Mouse (Mus musculus): ENCODE data around the gene Coro2b. TPM values are rescaled to one million over a fixed set of nuclear protein-coding genes. Genes with fewer than 3 reads are reported as not detected.

Gene Coro2b
- polyA plus RNA-seq, 1 experiment from 2014 or later = 26.2 TPM

DNA sequence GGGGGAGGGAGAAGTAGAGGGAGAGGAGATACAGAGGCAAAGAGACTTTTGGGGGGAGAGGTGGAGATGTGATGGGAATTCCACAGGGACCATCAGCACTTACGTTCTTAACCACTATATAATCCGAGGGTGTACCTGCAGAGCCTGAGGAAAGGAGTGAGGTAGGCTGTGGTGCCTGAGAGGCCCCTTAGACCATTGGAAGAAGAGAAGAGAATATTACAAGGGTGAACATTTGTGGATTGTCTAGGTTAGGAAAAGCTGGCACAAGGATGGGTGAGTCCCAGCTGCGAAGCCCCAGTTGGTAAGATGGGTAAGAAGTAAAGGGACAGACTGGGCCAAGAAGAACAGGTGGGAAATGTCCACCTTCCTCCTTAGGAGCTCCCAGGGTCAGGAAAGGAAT lies 22.6 kb upstream of the Coro2b start:
- 76% methylated on average over 3 of the region's 3 CpGs for WGBS
- ATAC-seq (ENCODE audit: insufficient read depth) = no peak

DNA sequence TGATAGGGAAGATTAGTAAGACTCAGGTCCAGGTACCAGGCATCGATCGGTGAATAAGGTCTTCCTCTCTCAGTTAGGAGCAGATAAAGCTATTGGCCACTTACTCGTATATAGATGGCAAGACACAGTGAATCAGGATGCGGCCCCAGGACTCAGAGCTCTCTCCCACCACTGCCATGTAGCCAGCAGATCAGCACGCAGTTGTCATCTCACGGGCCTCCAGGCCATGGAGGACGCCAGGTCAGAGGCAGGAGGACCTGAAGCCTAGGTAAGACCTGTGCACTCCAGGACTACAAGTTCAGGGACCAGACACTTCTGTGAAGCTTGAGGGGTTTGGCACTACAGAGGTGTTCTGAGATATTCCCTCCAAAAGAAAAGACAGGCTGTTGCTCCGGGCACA lies 21.2 kb upstream of the Coro2b start:
- H3K4me3 ChIP-seq (ENCODE audit: low read depth, low read length) = no peak overlapping the region
- no peaks in the 10 kb centered on the region for H3K4me1 ChIP-seq (ENCODE audit: insufficient read depth)
- no peak for DNase-seq
- TF ChIP-seq CTCF (IDR thresholded peaks at IDR 0.05; ENCODE audit: low read depth) = no peak
- H3K27ac ChIP-seq (ENCODE audit: low read depth) = no peak overlapping the region
- WGBS = 85% methylated on average over 8 of the region's 8 CpGs
- no peak overlapping the region for H3K4me2 ChIP-seq
- H3K36me3 ChIP-seq (ENCODE audit: insufficient read depth) = no peaks in the 10 kb centered on the region
- no peaks in the 10 kb centered on the region for H3K27me3 ChIP-seq (ENCODE audit: insufficient read depth, low read length)
- H3K9me3 ChIP-seq (ENCODE audit: low read depth, low read length) = no peaks in the 10 kb centered on the region
- H3K9ac ChIP-seq = no peak overlapping the region
- no peak for ATAC-seq (ENCODE audit: insufficient read depth)

More for the DNA sequence above, 22.6 kb upstream of the Coro2b start:
- no peaks in the 10 kb centered on the region for H3K4me1 ChIP-seq (ENCODE audit: insufficient read depth)
- no peaks in the 10 kb centered on the region for H3K9me3 ChIP-seq (ENCODE audit: low read depth, low read length)
- no peak for TF ChIP-seq CTCF (IDR thresholded peaks at IDR 0.05; ENCODE audit: low read depth)
- no peak overlapping the region for H3K27ac ChIP-seq (ENCODE audit: low read depth)
- H3K4me3 ChIP-seq (ENCODE audit: low read depth, low read length) = no peak overlapping the region
- H3K4me2 ChIP-seq = no peak overlapping the region
- H3K27me3 ChIP-seq (ENCODE audit: insufficient read depth, low read length) = no peaks in the 10 kb centered on the region
- no peak for DNase-seq
- no peaks in the 10 kb centered on the region for H3K36me3 ChIP-seq (ENCODE audit: insufficient read depth)
- no peak overlapping the region for H3K9ac ChIP-seq

DNA sequence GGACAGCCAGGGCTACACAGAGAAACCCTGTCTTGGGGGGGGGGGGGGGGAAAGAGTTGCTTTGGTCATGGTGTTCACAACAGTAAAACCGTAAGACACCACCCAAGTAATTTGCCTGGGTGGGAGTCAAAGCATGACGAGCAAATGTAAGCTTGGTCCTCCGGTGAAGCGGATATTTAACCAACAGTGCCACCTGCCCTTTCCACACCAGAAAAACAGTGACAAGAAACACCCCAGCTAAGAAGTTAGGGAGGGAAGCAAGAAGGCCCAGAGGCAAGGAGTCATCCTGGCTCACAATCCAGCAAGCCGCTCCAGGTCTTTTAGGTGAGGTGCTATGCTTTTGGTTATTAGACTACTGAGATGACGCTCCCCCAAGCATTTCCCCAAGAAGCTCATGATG lies 19.9 kb upstream of the Coro2b start:
- H3K4me3 ChIP-seq (ENCODE audit: low read depth, low read length) = no peak overlapping the region
- no peak for ATAC-seq (ENCODE audit: insufficient read depth)
- H3K27ac ChIP-seq (ENCODE audit: low read depth) = no peak overlapping the region
- no peaks in the 10 kb centered on the region for H3K4me1 ChIP-seq (ENCODE audit: insufficient read depth)
- no peak overlapping the region for H3K9ac ChIP-seq
- TF ChIP-seq CTCF (IDR thresholded peaks at IDR 0.05; ENCODE audit: low read depth) = no peak
- WGBS = 88% methylated on average over 6 of the region's 6 CpGs
- no peaks in the 10 kb centered on the region for H3K36me3 ChIP-seq (ENCODE audit: insufficient read depth)
- no peaks in the 10 kb centered on the region for H3K27me3 ChIP-seq (ENCODE audit: insufficient read depth, low read length)
- H3K4me2 ChIP-seq = no peak overlapping the region
- H3K9me3 ChIP-seq (ENCODE audit: low read depth, low read length) = no peaks in the 10 kb centered on the region
- no peak for DNase-seq

DNA sequence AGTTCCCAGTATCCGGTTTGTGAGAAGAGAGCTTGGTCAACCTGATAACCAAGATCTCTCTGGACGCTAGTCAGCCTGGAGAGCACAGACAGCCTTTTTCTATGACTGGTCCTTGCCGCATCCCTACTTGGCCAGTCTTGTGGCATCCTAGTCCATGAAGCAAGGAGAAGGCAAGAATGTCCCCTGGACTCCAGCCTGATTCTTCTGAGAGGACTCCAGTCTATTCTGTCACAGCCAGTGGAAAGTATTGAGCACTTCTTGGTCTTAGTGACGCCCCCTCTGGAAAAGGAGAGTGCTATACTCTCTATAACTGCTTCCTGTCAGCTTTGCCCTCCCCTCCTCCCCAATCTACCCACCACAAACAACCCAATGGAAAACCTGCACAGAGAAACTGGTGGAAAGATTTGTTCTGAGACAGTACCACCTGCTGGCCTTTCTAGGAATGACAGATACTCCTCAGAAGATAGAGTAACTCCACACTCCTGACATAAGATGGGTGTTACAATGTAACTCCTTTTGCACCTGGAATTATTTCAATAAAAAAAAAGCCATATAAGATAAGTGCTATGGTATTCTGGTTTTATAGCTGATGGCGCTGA lies 18.5 kb upstream of the Coro2b start:
- WGBS = 64% methylated on average over 5 of the region's 5 CpGs
- peak; percentile 78 for TF ChIP-seq CTCF (IDR thresholded peaks at IDR 0.05; ENCODE audit: low read depth)
- no peak overlapping the region for H3K4me3 ChIP-seq (ENCODE audit: low read depth, low read length)
- H3K4me1 ChIP-seq (ENCODE audit: insufficient read depth) = no peaks in the 10 kb centered on the region
- H3K9ac ChIP-seq = no peak overlapping the region
- H3K9me3 ChIP-seq (ENCODE audit: low read depth, low read length) = no peaks in the 10 kb centered on the region
- no peak overlapping the region for H3K4me2 ChIP-seq
- no peak overlapping the region for H3K27ac ChIP-seq (ENCODE audit: low read depth)
- DNase-seq (peak; percentile 85), ATAC-seq (ENCODE audit: insufficient read depth) (no peak)
- H3K27me3 ChIP-seq (ENCODE audit: insufficient read depth, low read length) = no peaks in the 10 kb centered on the region
- H3K36me3 ChIP-seq (ENCODE audit: insufficient read depth) = no peaks in the 10 kb centered on the region

DNA sequence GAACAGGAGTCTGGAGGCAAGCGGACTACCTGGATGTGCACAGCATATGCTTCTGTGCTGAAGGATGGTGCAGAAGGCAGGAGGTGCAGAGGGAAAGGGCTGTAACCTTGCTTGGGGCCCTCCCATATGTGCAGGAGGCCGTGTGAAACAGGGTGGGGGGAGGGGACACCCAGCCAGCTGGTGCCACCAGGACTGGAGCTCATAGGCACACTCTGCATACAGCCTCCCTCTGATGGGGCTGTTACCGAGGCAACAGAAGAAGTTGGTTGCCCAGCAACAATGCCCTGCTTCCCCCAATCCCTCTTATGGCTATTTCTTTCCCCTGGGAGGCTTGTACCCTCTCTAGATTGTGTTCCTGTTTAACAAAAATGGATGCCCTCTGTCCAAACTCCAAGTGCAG lies 17.8 kb upstream of the Coro2b start:
- TF ChIP-seq CTCF (IDR thresholded peaks at IDR 0.05; ENCODE audit: low read depth) = no peak
- H3K27me3 ChIP-seq (ENCODE audit: insufficient read depth, low read length) = no peaks in the 10 kb centered on the region
- no peak overlapping the region for H3K4me3 ChIP-seq (ENCODE audit: low read depth, low read length)
- no peak overlapping the region for H3K9ac ChIP-seq
- H3K36me3 ChIP-seq (ENCODE audit: insufficient read depth) = no peaks in the 10 kb centered on the region
- no peaks in the 10 kb centered on the region for H3K9me3 ChIP-seq (ENCODE audit: low read depth, low read length)
- no peaks in the 10 kb centered on the region for H3K4me1 ChIP-seq (ENCODE audit: insufficient read depth)
- H3K4me2 ChIP-seq = no peak overlapping the region
- H3K27ac ChIP-seq (ENCODE audit: low read depth) = no peak overlapping the region
- WGBS = 61% methylated on average over 3 of the region's 3 CpGs
- ATAC-seq (ENCODE audit: insufficient read depth) = no peak
- DNase-seq = no peak

DNA sequence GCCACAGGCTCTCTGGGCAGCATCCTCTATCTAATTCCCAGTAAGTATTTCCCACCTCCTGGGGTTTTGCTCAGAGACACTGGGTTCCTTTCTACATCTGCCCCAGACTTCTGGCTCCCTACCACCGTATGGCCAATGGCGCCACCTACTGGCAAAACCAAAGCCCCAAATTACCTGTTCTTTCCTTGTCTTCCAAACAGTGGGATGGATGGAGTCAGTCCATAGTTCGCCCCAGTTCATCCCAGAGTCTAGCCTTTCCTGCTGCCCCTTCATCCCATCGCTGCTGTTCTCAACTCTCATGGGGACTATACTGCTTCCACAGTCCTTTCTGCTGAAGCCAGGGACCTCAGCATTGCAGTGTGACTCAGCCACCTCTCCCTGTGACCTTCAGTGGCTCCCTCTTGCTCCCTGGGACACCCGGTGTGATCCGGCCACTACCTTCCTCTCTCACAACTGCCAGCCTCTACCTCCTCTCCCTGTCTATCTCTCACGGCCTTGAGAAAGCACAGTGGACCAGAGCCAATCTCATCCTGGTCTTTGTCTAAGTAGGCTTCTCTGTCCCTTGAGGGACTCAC lies 16.6 kb upstream of the Coro2b start:
- Histone ChIP-seq H3K27me3 (ENCODE audit: insufficient read depth, low read length) (no peaks in the 10 kb centered on the region), H3K9me3 (ENCODE audit: low read depth, low read length) (no peaks in the 10 kb centered on the region), H3K9ac (no peak overlapping the region), H3K36me3 (ENCODE audit: insufficient read depth) (no peaks in the 10 kb centered on the region), H3K4me3 (ENCODE audit: low read depth, low read length) (no peak overlapping the region), H3K27ac (ENCODE audit: low read depth) (no peak overlapping the region), H3K4me1 (ENCODE audit: insufficient read depth) (no peaks in the 10 kb centered on the region), H3K4me2 (no peak overlapping the region)
- DNase-seq (peak; percentile 87), ATAC-seq (ENCODE audit: insufficient read depth) (no peak)
- peak; percentile 88 for TF ChIP-seq CTCF (IDR thresholded peaks at IDR 0.05; ENCODE audit: low read depth)
- WGBS = 29% methylated on average over 7 of the region's 7 CpGs

DNA sequence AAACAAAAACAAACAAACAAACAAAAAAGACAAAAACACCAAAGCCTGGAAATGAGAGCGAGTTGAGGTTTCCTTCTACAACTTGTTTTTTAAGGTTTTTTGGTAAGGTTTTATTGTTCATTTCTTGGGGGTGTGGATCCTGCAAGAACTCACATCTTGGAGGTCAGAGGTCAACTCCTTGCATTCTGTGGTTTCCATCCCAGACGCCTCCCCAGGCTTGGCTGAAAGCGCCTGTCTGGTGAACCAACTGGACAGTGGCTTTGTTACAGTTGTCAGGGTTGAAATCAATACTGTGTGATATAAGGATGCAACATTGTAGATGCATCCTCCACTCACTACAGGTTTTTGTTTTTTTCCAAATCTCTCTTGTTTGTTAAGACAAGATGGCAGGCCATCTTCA lies 14.7 kb upstream of the Coro2b start:
- H3K4me2 ChIP-seq = no peak overlapping the region
- no peaks in the 10 kb centered on the region for H3K36me3 ChIP-seq (ENCODE audit: insufficient read depth)
- WGBS = 73% methylated on average over 3 of the region's 3 CpGs
- no peak for DNase-seq
- no peak overlapping the region for H3K27ac ChIP-seq (ENCODE audit: low read depth)
- H3K27me3 ChIP-seq (ENCODE audit: insufficient read depth, low read length) = no peaks in the 10 kb centered on the region
- H3K9me3 ChIP-seq (ENCODE audit: low read depth, low read length) = no peaks in the 10 kb centered on the region
- no peak for ATAC-seq (ENCODE audit: insufficient read depth)
- H3K4me1 ChIP-seq (ENCODE audit: insufficient read depth) = no peaks in the 10 kb centered on the region
- TF ChIP-seq CTCF (IDR thresholded peaks at IDR 0.05; ENCODE audit: low read depth) = no peak
- H3K4me3 ChIP-seq (ENCODE audit: low read depth, low read length) = no peak overlapping the region
- no peak overlapping the region for H3K9ac ChIP-seq
